Mouse (Mus musculus) small intestine, adult 2 months (tissue): ENCODE results near the gene Tmem176b.

Experiments used
- CTCF ChIP-seq: fragments of 200-500 bp; IDR thresholded peaks from 2 replicates; pipeline ENCODE4 v1.5.1; 2012; ENCODE audit warnings: low read depth, mild to moderate bottlenecking, control low read depth, inconsistent platforms, low read length, moderate library complexity, mixed read lengths; ENCODE audit not compliant: insufficient replicate concordance, insufficient read length; ENCODE audit errors: extremely low read depth
- POLR2A ChIP-seq: fragments of 200-500 bp; IDR thresholded peaks from 2 replicates; pipeline ENCODE4 v1.6.1; 2012; ENCODE audit warnings: low read depth, mild to moderate bottlenecking, control low read depth, inconsistent platforms, low read length, moderate library complexity

DNA sequence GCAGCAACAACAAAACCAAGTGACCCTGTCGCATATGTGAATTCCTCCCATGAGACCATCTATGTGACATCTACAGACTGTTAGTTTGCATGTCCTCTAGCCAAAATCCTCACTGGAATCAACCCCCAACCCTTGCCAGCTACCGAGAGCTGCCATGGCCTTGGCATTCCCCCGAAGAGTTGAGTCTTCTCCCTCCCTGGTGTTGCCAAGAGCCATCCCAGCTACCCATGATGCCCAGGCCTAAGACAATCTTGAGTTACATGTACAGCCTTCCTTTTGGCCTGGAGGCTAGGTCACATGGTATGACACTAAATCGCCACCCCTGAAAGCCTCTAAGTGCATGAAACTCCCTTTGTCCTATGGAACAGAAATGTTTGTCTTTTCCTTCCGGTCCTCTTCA lies 10.2 kb downstream of the Tmem176b start:
- TF ChIP-seq CTCF (no peak), POLR2A (no peak)
